Mouse (Mus musculus): ENCODE data around the gene Gm30302.
"Not testable (repeated sequence)": the region's sequence is repeated elsewhere in the genome, so short reads cannot be mapped to it uniquely, and the experiment has no call there.

Gm30302 gene

DNA sequence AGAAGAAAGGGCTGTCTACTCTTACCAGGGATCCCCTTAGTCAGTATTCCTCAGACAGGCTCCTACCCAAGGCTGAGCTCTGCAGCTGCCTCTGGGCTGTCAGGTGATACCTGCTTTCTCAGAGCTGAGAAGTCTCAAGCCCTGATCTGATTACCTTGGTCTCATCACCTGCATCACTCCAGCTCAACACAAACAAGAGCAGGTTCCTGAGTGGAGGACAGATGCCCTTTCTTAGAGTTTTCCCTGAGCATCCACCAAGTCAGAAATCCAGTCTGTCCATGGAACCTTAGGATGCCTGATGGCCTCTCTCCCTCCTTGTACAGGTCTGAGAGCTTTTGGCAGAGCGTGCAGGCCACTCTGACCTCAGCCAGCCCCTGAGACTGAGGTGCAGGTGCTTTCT, at the start of gene Gm30302:
Gene Gm30302 (minus strand): TSS at position 101 of the 400 bp plus-strand sequence.
- DNase-seq: no peak

DNA sequence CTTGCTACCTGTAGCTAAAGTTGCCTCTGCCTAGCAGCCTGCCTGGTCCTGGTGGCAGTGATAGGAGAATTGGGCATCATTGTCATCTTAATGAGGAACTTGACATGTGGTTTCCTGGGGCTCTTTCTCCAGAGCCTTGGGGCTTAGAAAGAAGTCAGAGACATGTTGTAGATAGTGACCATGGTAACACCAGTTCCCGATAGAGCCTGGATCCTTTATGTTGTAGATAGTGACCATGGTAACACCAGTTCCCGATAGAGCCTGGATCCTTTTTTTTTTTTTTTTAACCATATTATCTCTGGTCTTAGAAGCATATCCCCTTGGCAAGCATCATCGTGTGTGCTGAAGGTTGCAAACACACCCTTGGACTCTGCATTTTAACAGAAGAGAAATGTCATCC, 48.0 kb upstream of the Gm30302 start:
- DNase-seq: no peak

DNA sequence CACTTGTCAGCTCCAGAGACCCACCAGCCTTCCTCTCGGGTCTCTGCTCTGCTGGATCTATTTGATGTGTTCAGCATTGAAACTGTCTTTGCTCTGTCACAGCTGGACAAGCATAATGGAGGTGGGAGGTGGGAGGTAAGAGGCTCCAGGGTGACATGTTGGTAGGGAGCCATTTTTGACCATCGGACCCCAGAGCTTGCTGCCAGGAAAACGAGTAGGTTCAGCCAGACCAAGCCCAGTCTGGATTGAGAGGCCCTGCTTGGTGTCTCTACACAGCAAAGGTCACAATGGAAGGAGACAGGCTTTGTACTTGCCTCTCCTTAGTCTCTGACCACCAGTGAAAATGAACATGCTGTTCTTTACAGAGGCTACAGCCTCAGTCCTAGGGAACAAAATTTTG, 47.3 kb upstream of the Gm30302 start:
- DNase-seq: no peak

- DNase-seq: no peak
Measured at GRCm38 (mm10) chr13:49845663-49846062, 46.9 kb upstream of the Gm30302 start.

GRCm38 (mm10) chr13:49844071-49844470, 45.3 kb upstream of the Gm30302 start:
- DNase-seq: no peak

DNA sequence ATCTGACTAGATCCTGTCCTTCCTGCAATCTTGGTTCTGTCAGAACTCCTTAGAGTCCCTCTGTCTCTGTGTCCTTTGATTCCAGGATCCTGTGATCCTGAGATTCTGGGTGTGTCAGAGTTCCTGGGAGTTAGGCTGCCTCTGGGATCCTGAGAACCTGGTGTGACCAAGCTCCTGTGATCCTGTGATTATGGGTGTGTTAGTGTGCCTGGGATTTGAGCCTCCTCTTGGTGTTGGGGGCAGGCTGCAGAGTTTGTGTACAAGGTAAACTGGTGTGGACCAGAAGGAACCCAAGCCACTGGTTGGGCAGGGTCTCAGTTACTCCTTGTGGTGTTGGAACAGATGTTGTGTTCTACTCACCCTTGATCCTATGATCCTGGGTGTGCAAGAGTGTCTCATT, 42.4 kb upstream of the Gm30302 start:
- DNase-seq: no peak

DNA sequence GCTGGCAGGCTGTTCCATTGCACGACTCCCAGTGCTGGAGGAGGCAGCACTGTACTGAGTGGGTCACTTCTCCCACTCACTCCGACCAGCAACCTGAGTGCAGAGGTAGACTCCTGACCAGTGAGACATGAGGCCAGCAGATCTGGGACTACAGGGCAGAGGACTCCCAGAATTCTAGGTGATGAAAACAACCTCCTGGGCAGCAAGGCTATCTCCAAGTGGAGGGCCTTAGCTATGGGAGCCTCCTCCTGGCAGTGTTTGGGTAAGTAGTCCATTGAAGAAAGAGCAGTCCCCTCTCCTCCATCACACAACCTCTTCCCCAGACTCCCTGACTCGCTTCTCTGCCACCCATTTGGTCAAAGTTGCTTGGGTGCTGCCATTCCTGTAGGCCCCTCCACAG, 31.6 kb upstream of the Gm30302 start:
- no peak for DNase-seq

GRCm38 (mm10) chr13:49825300-49825699, 26.5 kb upstream of the Gm30302 start:
- DNase-seq: no peak

GRCm38 (mm10) chr13:49814958-49815357, 16.2 kb upstream of the Gm30302 start:
- DNase-seq: no peak

- no peak for DNase-seq
Measured at GRCm38 (mm10) chr13:49814420-49814819, 15.6 kb upstream of the Gm30302 start.

DNA sequence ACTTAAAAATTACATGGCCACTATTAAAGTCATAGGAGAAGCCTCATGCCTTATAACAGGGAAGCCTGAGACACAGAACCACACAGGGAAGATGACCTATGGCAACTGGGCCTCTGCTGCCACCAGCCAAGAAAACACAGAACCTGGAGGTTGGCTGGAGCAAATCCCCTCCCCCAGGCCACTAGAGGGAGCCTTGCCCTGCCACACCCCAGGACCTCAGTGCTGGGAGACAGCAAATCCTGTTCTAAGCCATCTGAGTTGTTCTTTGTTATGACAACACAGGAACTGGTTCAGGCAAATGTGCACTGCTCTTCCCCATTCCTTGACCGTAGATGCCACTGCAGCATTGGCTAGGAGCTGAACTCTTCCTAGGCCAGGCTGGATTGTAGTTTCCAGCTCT, 8.3 kb upstream of the Gm30302 start:
- no peak for DNase-seq

- no peak for DNase-seq
Measured at GRCm38 (mm10) chr13:49788563-49789393, 10.0 kb downstream of the Gm30302 start.

- DNase-seq: no peak
Measured at GRCm38 (mm10) chr13:49783899-49784298, 14.9 kb downstream of the Gm30302 start.

GRCm38 (mm10) chr13:49771536-49771935, 27.3 kb downstream of the Gm30302 start:
- DNase-seq: not testable (repeated sequence)

- DNase-seq: no peak
Measured at GRCm38 (mm10) chr13:49769111-49769510, 29.7 kb downstream of the Gm30302 start.

GRCm38 (mm10) chr13:49768048-49768447, 30.8 kb downstream of the Gm30302 start:
- no peak for DNase-seq

DNA sequence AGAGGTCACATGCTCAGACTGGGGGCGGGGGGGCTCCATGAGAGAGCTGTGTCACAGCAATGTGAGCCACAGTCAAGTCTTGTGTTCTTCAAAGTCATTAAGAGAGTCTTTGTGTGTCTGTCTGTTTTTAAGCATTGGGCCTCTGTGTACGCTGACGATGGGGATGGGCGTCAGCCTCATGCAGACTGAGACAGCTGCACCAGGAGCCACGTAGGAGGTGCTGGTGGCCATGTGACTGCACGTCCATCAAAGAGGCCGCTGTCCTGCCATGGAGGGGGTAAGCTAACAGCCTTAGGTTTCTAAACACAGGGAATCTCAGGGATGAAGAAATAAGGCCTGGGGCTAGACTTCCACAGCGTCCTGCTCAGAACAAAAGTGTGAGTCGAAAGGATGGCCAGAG, 32.5 kb downstream of the Gm30302 start:
- no peak for DNase-seq

- DNase-seq: no peak
Measured at GRCm38 (mm10) chr13:49765306-49765705, 33.5 kb downstream of the Gm30302 start.

DNA sequence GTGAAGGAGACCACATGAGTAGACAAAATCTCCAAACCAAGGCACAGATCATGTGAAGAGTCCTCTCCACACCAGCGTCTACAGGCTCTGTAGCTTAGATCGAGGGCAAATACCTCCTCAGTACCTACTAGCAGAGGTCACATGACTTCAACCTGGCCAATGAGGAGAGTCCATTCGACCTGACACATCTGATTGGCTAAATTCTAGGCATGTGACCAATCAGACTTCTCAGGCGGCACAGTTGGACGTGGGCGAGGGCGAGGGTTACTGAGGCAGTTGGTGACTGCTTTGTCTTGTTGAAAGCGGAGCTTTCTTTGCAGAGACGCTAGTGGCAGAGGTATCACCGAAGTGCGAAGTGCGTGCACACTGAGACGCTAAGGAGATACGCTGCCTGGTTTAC, 36.6 kb downstream of the Gm30302 start:
- DNase-seq: no peak

GRCm38 (mm10) chr13:49760675-49761074, 38.1 kb downstream of the Gm30302 start:
- DNase-seq: no peak

DNA sequence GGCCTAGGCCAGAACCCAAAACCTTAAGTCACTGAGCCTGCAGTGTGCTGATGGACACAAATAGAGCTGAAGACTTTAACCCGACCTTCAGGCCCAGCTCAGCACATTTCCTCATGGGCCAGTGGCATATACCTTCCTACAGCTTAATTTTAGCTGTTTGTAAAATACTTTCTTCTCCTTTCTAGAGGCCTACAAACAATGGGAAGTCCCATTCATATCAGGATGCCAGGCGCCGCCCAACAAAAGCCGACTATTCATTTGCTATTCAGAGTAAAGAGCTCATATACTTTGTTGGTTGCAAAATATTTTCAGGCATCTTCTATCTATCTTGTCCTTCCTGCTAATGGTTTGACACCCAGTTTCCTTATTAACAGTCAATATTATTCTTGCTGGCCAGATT, 40.8 kb downstream of the Gm30302 start:
- DNase-seq: no peak

GRCm38 (mm10) chr13:49756591-49756990, 42.2 kb downstream of the Gm30302 start:
- DNase-seq: no peak

DNA sequence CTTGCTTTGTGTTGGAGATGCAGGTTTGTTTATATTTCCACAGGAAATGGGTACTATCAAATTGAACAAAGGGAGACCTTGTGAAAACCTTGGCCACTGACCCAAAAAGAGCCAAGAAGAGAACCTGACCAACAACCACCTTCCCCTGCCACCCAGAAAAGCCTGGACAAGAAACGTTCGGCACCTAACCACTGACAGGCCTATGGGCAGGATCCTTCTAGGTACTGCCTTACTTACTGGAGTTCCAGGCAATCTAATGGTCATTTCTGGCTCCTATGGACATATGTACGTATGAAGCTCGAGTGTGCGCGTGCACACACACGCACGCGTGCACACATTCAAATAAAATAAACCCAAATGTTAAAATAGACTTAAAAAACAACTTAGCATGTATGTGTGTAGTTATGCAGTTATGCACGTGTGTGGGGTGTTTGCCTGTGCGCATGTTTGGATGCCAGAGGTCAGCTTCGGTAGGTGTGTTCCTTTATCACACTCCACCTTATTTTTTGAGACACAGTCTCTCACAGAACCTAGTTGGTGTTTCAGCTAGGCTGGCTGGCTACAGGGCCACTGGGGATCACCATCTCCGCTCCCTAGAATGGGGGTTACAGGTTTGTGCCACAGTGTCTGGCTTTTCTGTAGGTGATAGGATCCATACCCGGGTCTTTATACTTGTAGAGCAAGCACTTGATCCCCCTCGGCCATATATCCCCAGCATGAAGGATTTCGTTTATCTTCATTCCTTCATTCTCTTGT, 57.3 kb downstream of the Gm30302 start:
- DNase-seq: no peak

DNA sequence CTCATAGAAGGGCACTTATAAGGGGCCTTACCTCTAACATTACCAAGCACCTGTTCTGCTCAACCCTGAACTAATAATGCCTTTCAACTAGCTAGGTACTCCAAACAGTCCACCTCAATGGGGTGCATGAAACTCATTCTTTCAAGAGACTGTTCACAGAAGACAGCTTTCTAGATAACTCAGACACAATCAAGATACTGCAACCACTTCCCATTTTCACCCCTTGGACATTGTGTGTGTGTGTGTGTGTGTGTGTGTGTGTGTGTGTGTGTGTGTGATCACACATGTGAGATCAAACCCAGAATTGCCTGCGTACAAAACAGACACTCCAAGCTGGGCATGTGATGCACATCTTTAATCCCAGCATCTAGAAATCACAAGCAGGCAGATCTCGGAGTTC, 60.8 kb downstream of the Gm30302 start:
- no peak for DNase-seq
